Mouse (Mus musculus): ENCODE measurements at regions not wholly inside any gene's neighbourhood (a gene's known extent, or its start where the extent isn't known, plus 50 kb on each side); places are given as distances from the start of the nearest gene placed in this dataset.
"Not testable (repeated sequence)": the region's sequence is repeated elsewhere in the genome, so short reads cannot be mapped to it uniquely, and the experiment has no call there.

DNA sequence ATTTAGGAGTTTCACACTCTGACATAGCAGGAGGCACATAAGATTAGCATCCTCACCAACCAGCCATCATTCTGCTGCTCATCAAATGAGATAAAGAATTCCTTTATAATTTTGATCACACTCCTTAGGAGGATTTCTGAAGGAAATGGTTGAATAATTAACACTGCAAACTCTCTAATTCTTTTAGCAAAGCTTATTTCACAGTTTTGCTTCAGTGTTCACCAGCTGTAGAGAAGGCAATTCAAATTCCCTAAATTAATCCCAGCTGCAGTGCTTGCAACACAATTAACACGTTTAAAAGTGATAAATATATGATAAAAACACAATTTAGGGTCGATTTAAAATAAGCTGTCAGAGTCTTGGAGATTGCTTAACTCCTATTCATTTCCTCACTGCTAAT lies 1150.9 kb upstream of the Nova1 start:
- Histone ChIP-seq H3K27me3 (ENCODE audit: poor library complexity, severe bottlenecking) (no peaks in the 10 kb centered on the region), H3K9me3 (no peaks in the 10 kb centered on the region), H3K4me3 (no peak overlapping the region), H3K27ac (no peak overlapping the region), H3K36me3 (replicated peaks) (no peaks in the 10 kb centered on the region), H3K4me1 (no peaks in the 10 kb centered on the region)
- 56% methylated on average over 2 of the region's 2 CpGs for WGBS
- no peak for DNase-seq (ENCODE audit: extremely low spot score, low spot score)

DNA sequence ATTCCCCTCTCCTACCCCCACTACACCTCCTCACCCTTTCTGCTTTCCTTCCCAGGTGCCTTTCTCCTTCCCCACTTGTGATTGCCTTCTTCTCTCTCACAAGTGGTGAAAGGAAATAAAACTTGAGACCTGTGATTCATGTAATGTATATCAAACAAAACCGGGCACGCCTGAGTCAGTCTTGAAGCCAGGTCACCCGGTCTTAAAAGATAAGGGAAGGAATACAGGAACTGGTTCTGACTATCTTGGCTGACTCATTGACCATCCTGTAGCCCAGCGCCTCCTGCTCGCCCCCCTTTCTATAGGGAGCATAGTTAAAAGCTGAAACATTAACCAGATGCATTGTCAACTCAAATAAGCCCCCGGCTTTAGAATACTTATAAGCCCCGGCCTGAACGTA lies 1135.6 kb upstream of the Nova1 start:
- no peak for DNase-seq (ENCODE audit: extremely low spot score, low spot score)
- Histone ChIP-seq H3K4me1 (no peaks in the 10 kb centered on the region), H3K36me3 (replicated peaks) (no peaks in the 10 kb centered on the region), H3K27ac (no peak overlapping the region), H3K9me3 (no peaks in the 10 kb centered on the region), H3K27me3 (ENCODE audit: poor library complexity, severe bottlenecking) (no peaks in the 10 kb centered on the region), H3K4me3 (no peak overlapping the region)
- 89% methylated on average over 8 of the region's 8 CpGs for WGBS

DNA sequence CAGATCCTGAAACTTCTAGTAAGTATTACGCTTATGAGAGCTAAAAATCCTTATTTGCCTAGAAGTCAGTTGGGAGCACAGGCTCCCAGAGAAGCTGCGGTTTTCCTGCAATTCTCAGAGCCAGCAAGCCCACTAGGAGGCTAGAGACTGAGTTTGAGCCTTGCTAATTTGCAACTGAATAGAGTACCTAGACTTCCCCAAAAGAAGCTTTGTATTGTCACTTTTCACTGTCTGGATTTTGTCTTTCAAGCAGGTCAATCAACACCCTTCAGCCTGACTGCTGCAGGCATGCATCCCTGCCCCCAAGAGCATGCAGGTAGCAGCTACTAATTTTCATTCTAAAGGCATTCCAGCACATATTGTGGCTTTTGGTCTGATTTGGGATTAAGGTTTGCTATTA lies 1120.8 kb upstream of the Nova1 start:
- H3K27me3 ChIP-seq (ENCODE audit: poor library complexity, severe bottlenecking); H3K9me3 ChIP-seq; H3K36me3 ChIP-seq (replicated peaks); DNase-seq (ENCODE audit: extremely low spot score, low spot score); H3K27ac ChIP-seq; H3K4me1 ChIP-seq; H3K4me3 ChIP-seq: not testable (repeated sequence)
- 55% methylated on average over 2 of the region's 2 CpGs for WGBS

DNA sequence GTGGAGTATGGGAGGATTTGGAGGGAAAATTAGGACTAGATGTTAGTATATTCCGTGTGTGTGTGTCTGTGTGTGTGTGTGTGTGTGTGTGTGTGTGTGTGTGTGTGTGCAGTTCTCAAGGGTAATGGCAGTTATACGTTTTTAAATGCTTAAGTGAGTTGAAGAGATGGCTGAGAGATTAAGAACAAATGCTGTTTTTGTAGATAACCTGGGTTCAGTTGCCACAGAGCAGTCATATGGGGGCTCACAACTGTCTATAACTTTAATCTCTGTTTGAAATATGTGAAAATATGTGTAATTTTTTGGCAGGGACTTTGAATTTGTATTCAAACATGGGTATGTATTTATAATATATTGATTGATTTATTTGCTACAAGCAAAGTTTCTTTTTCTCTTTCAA lies 1108.3 kb upstream of the Nova1 start:
- no peak overlapping the region for H3K4me3 ChIP-seq
- WGBS = 64% methylated on average over 2 of the region's 2 CpGs
- DNase-seq (ENCODE audit: extremely low spot score, low spot score) = no peak
- no peaks in the 10 kb centered on the region for H3K36me3 ChIP-seq (replicated peaks)
- peaks cover 4% of the 10 kb centered on the region; the same call in 1 of the 2 replicates for H3K9me3 ChIP-seq
- no peak overlapping the region for H3K27ac ChIP-seq
- no peaks in the 10 kb centered on the region for H3K4me1 ChIP-seq
- no peaks in the 10 kb centered on the region for H3K27me3 ChIP-seq (ENCODE audit: poor library complexity, severe bottlenecking)
